Mouse (Mus musculus) 416B (cell line): Measurements from ENCODE around the gene Nsmce4a.
A peak's percentile ranks its signal among the peaks of the same experiment; 100 is the strongest.
"Not testable (repeated sequence)": the region's sequence is repeated elsewhere in the genome, so short reads cannot be mapped to it uniquely, and the experiment has no call there.

Experiments
- DNase-seq: peaks from one replicate; pipeline ENCODE4 v3.0.0; 2011; ENCODE audit warnings: low read depth

The Nsmce4a gene

GRCm38 (mm10) chr7:130572821-130573220, at the start of gene Nsmce4a:
TSS of gene Nsmce4a (minus strand) at chr7:130573118.
- DNase-seq, result no peak

- DNase-seq, result no peak
Observed at GRCm38 (mm10) chr7:130622359-130622758, 49.4 kb upstream of the Nsmce4a start.

DNA sequence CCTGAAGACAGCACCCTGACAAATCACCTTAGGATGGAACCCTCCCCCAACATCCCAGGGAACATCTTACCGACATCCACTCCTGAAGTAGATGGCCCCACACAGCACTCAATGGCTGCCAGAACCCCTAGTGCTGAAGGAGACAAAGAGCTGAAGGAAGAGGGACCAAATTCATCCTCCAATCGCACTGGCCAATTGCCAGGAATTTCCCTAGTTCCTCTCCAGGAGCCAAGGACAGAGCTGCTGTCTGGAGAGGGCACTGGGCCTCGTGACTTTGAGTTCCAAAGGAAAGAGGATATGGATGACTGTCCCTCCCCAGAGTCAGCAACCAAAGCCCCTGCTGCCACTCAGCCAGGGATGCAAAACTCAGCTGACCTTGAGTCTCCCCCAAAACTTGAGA, 49.0 kb upstream of the Nsmce4a start:
- no peak for DNase-seq

DNA sequence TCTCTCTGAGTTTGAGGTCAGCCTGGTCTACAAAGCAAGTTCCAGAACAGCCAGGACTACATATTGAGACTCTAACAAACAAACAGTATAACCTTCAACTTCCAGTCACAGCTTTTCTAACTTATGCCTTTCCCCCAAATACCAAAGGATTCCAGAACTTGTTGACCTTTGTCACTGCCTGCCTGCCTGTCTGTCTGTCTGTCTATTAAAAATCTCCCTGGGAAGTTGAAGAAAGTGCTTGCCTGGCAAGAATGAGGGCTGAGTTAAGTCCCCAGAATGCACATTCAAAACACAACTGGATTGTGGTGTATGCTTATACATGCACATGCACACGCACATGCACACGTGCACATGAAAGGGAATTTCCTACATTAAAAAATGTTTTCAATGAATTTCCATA, 48.1 kb upstream of the Nsmce4a start:
- DNase-seq, result no peak

DNA sequence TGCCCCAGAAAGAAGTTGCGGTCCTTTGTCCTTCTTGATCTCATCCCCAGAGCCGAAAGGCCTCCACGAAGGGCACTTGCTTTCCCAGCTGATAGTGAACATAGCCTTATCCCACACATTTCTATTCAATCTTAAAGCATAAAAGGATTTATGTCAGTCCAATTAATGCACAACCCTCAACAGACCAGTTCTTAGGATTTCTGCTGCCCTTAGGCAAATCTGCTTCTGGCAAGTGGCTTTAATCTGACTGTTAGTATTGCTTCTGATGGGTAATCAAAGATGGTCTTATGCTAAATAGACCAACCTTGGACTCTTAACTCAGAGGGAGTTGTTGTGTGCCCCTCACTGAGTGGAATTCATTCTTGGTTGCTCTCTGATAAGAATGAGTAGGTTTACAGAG, 44.7 kb upstream of the Nsmce4a start:
- no peak for DNase-seq

- no peak for DNase-seq
Observed at GRCm38 (mm10) chr7:130613973-130614372, 41.1 kb upstream of the Nsmce4a start.

DNA sequence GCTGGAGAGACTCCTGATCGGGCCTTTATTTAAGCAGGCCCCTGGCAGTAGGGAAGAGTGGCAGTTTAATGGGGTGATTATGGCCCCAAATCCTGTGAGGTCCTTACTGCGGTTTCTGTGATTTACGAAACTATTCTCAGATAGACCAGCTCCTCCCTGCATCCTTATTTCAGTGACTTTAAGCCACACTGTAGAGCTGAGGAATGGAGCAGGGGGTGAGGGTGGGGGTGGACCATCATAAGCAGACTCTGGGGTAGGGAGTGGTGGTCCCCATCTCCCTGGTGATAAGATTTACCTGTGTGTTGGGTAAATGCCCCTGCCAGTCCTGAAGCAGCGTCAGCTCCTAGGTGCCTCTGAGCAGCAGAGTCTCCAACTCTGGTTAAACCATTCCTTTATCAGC, 34.0 kb upstream of the Nsmce4a start:
- DNase-seq, result no peak

- peak; percentile 42 for DNase-seq
Observed at GRCm38 (mm10) chr7:130605111-130605510, 32.2 kb upstream of the Nsmce4a start.

DNA sequence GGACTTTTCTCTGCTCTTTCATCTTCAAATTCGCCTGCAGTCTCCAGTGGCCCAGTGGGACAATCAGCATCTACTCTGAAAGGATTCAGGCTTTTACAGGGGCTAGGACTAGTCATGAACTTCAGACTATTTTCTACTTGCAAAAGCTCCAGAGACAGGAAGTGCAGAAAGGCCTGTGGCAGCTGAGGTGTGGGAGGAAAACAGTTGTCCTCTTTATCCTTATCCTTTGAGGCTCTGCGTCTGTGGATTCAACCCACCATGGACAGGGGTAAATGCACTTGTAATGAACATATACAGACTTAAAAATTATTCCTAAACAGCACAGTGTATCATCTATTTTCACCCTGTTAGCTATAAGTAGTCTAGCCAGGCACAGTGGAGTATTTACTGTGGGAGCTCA, 31.5 kb upstream of the Nsmce4a start:
- no peak for DNase-seq

DNA sequence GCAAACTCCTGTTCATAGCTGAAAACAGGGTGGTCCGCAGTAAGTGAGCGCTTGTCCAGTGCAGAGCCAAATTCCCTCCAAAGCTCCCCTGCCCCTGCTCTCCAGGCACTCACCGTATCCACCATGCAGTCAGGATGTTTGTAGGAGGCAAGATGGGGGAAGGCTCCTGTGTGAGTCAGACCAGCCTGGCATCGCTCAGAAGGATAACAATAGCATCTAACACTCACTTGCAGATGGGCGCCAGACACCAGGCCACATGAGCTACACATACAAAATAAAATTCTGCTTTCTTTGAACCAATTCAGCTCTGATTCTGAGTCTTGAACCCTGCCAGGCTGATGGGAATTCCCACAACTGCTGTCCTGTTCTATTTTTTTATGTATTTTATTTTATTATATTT, 30.6 kb upstream of the Nsmce4a start:
- DNase-seq, result no peak

- DNase-seq, result no peak
Observed at GRCm38 (mm10) chr7:130602804-130603203, 29.9 kb upstream of the Nsmce4a start.

DNA sequence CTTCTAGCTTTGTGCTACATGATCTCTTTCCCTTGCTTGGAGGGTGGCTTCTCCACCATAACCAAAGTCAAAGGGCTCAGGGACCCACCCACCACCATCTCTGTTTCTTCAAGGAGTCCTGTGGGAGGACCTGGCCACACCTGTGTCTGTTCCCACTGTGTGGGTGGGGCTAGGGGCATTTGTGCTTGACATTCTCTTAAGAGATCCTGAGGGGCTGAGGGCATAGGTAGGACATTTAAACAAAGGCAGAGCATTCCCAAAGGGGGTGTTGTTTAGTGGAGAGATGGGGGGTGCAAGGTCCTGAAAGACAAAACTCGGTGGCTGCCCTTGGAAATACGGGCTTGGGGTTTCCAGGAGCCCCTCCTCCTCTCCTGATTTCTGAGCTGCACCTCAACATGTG, 27.6 kb upstream of the Nsmce4a start:
- DNase-seq, result no peak

DNA sequence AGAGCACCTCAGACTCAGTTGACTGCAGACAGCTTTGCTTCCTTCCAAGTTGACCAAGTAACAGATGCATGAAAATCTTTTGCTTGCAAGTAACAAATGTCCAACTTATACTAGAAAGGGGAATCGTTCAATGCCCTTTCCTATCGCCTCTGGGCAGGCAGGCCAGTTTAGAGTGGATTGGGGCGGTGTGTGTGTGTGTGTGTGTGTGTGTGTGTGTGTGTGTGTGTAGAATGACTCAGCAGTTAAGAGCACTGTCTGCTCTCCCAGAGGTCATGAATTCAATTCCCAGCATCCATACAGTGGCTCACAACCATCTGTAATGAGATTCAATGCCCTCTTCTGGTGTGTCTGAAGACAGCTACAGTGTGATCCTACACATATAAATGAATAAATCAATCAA, 27.2 kb upstream of the Nsmce4a start:
- DNase-seq, result peak; percentile 21

- DNase-seq, result no peak
Observed at GRCm38 (mm10) chr7:130597546-130597945, 24.6 kb upstream of the Nsmce4a start.

GRCm38 (mm10) chr7:130596079-130596855, 23.3 kb upstream of the Nsmce4a start:
- not testable (repeated sequence) for DNase-seq

GRCm38 (mm10) chr7:130593375-130594239, 20.7 kb upstream of the Nsmce4a start:
- not testable (repeated sequence) for DNase-seq

DNA sequence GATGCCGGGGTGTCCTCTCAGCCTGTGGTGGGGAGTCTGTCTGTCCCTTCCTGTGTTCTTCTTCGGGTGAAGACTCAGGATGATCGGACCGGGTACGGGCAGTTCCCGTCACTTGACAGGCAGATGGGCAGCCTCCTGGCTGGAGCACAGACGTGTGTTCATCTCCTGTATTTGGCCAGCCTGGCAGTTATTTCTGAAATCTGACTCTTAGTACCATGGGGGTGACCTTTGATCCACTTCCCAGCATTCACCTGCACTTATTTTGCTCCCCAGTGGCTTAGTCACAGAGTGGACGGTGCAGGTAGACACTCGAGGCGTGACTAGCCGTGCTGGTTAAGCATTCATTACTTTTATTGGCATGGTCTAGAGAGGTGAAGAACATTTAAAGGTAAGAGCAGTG, 20.1 kb upstream of the Nsmce4a start:
- DNase-seq, result not testable (repeated sequence)

DNA sequence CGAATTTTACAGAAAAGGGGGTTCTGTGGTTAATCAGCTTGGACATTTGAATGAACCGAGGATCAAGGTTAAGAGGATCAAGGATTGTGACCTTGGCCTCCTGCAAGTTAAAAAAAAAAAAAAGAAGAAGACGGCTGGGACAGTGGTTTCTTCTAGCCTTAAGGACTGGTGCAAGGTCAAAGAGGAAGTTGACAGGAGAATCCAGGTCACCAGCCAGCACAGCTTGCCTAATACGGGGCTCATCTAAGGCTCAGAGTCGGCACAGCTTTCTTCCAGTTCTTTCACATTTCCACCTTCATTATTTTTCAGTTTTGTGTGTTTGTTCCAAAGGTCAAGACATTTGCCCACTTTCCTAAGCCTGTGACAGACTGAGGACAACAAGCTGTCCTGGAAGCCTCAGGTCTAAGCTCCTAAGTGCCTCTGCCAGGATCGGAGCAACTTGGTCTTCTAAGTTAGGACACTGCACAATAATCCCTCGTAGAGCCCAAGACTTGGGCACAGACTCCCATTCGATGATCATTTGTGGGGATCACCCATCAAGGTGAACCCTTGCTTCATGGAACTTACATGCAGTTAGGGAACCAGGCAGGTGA, 18.0 kb upstream of the Nsmce4a start:
- DNase-seq, result peak; percentile 13

DNA sequence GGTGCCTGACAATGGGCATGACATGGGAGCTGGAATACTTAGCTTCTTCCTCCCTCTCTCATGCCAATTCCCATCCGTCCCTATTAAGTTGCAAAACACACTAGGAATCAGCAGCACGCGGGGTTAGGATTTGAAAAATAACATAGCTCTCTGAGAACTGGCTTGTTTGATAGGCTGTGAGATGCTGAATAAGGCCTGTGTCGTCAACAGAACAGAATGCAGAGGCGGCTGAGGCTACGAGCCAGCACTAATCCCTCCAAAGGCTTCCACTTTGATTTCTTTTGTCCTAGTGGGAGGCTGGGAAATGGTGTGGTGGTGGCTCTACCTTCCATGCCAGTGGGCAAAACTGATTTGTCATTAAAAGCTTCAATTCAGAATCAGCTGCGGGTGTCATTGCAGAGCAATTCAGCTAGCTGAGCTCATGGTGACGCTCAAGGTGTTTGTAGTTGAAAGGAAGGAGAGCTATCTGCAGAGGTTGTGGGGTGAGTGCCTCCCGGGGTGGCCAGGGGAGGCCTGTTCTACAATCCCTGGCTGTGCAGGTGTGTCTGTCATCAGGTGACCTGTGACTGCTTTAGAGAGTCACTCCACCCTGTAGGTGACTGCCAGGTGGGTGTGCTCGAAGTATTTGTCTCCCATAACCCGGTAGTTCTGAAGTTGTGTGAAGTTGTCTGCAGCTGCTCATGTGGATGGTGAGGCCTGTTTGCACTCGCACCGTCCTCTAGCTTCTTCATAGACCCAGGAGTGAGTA, 17.3 kb upstream of the Nsmce4a start:
- DNase-seq, result no peak

GRCm38 (mm10) chr7:130586521-130587072, 13.7 kb upstream of the Nsmce4a start:
- DNase-seq, result no peak

DNA sequence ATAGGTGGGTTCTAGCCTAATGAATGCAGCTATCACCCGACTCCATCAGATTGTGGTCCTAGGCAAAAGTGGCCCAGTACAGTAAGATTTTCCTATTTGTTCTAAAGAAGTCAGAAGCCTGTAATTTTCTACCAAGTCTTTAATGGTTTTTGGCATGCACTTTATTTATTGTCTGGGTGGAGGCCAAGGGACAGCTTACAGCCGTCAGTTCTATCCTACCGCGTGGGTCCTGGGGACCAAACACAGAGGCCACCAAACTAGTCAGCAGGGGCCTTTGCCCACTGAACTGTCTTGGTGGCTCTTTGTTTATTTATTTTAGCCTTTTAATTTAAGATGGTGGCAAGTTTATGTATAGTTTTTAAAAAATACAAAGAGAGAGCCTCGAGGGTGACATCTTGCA, 5.7 kb upstream of the Nsmce4a start:
- no peak for DNase-seq

DNA sequence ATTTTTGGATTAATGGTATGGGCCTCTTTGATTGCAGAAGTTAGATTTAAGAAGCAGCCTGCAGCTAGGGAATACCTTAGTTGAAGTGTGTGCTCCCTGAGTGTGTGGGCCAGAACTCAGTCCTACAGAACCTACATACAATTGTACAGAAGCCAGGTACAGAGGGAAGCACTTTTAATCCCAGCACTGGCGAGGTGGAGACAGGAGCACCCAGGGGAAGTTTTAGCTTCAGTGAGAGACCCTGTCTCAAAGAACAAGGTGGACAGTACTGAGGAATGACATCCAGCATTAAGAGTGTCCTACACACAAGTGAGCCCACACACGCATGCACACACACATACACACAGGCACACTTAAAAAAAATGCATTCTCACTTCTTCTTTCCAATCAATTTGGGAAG, 5.1 kb upstream of the Nsmce4a start:
- DNase-seq, result no peak
